Mouse (Mus musculus): Measurements from ENCODE around the gene Ubald2. TPM values are rescaled to one million over a fixed set of nuclear protein-coding genes. Genes with fewer than 3 reads are reported as not detected.

Gene Ubald2
- 36.1 and 40.5 TPM in 2 replicates for polyA plus RNA-seq (2016; fragmentation: Nextera tagmentation; extraction: Ambion mirVana)

- Histone ChIP-seq H3K27me3 (ENCODE audit: insufficient read depth, poor library complexity, severe bottlenecking) (no peaks in the 10 kb centered on the region), H3K4me1 (peaks cover 54% of the 10 kb centered on the region), H3K36me3 (peaks cover 21% of the 10 kb centered on the region), H3K9me3 (no peaks in the 10 kb centered on the region), H3K4me3 (peak within 1 kb of the TSS; percentile 97), H3K27ac (peak within 1 kb of the TSS; percentile 98)
- peak; percentile 100 for DNase-seq (ENCODE audit: low spot score)
- WGBS = 4% methylated on average over 66 of the region's 66 CpGs
Measured at GRCm38 (mm10) chr11:116433356-116434286, at the start of gene Ubald2. TSS of gene Ubald2 (plus strand) at chr11:116434094.

GRCm38 (mm10) chr11:116384171-116384570 lies 49.7 kb upstream of the Ubald2 start:
- Histone ChIP-seq H3K4me3 (no peak overlapping the region), H3K36me3 (no peaks in the 10 kb centered on the region), H3K27me3 (ENCODE audit: insufficient read depth, poor library complexity, severe bottlenecking) (no peaks in the 10 kb centered on the region), H3K9me3 (no peaks in the 10 kb centered on the region), H3K4me1 (peaks cover 30% of the 10 kb centered on the region), H3K27ac (no peak overlapping the region)
- WGBS = 77% methylated on average over 11 of the region's 11 CpGs
- no peak for DNase-seq (ENCODE audit: low spot score)

- Histone ChIP-seq H3K4me1 (peaks cover 23% of the 10 kb centered on the region), H3K27me3 (ENCODE audit: insufficient read depth, poor library complexity, severe bottlenecking) (no peaks in the 10 kb centered on the region), H3K9me3 (no peaks in the 10 kb centered on the region), H3K4me3 (peak overlapping the region; percentile 53; the same call in 1 of the 2 replicates), H3K27ac (peak overlapping the region; percentile 89; the same call in 1 of the 2 replicates), H3K36me3 (no peaks in the 10 kb centered on the region)
- WGBS = 39% methylated on average over 5 of the region's 5 CpGs
- DNase-seq (ENCODE audit: low spot score) = no peak
Measured at GRCm38 (mm10) chr11:116385999-116386398, 47.9 kb upstream of the Ubald2 start.

- H3K4me1 ChIP-seq = peaks cover 23% of the 10 kb centered on the region
- 8% methylated on average over 16 of the region's 16 CpGs for WGBS
- peak overlapping the region; percentile 89 for H3K27ac ChIP-seq
- no peaks in the 10 kb centered on the region for H3K27me3 ChIP-seq (ENCODE audit: insufficient read depth, poor library complexity, severe bottlenecking)
- H3K9me3 ChIP-seq = no peaks in the 10 kb centered on the region
- DNase-seq (ENCODE audit: low spot score) = peak; percentile 77
- H3K4me3 ChIP-seq = peak overlapping the region; percentile 53
- H3K36me3 ChIP-seq = no peaks in the 10 kb centered on the region
Measured at GRCm38 (mm10) chr11:116387086-116388071, 46.5 kb upstream of the Ubald2 start.

GRCm38 (mm10) chr11:116388841-116389480 lies 44.9 kb upstream of the Ubald2 start:
- Histone ChIP-seq H3K4me1 (peaks cover 23% of the 10 kb centered on the region), H3K27ac (peak overlapping the region; percentile 72), H3K4me3 (0 out of 2 replicates have a peak overlapping the region, but pooled peaks have one; percentile 27), H3K9me3 (no peaks in the 10 kb centered on the region), H3K27me3 (ENCODE audit: insufficient read depth, poor library complexity, severe bottlenecking) (no peaks in the 10 kb centered on the region), H3K36me3 (no peaks in the 10 kb centered on the region)
- 67% methylated on average over 14 of the region's 14 CpGs for WGBS
- no peak for DNase-seq (ENCODE audit: low spot score)

GRCm38 (mm10) chr11:116394769-116395168 lies 39.1 kb upstream of the Ubald2 start:
- no peak overlapping the region for H3K4me3 ChIP-seq
- no peaks in the 10 kb centered on the region for H3K27me3 ChIP-seq (ENCODE audit: insufficient read depth, poor library complexity, severe bottlenecking)
- 84% methylated on average over 4 of the region's 4 CpGs for WGBS
- no peak for DNase-seq (ENCODE audit: low spot score)
- H3K36me3 ChIP-seq = peaks cover 8% of the 10 kb centered on the region; the same call in 1 of the 2 replicates
- peaks cover 7% of the 10 kb centered on the region for H3K4me1 ChIP-seq
- 0 out of 2 replicates have a peak overlapping the region, but pooled peaks have one; percentile 9 for H3K27ac ChIP-seq
- no peaks in the 10 kb centered on the region for H3K9me3 ChIP-seq

- no peaks in the 10 kb centered on the region for H3K27me3 ChIP-seq (ENCODE audit: insufficient read depth, poor library complexity, severe bottlenecking)
- H3K27ac ChIP-seq = no peak overlapping the region
- no peak for DNase-seq (ENCODE audit: low spot score)
- no peaks in the 10 kb centered on the region for H3K9me3 ChIP-seq
- peaks cover 13% of the 10 kb centered on the region for H3K4me1 ChIP-seq
- WGBS = 89% methylated on average over 11 of the region's 11 CpGs
- H3K4me3 ChIP-seq = no peak overlapping the region
- peaks cover 8% of the 10 kb centered on the region; the same call in 1 of the 2 replicates for H3K36me3 ChIP-seq
Measured at GRCm38 (mm10) chr11:116396276-116396933, 37.5 kb upstream of the Ubald2 start.

GRCm38 (mm10) chr11:116396934-116397330 lies 37.0 kb upstream of the Ubald2 start:
- DNase-seq (ENCODE audit: low spot score) = no peak
- H3K4me3 ChIP-seq = no peak overlapping the region
- H3K4me1 ChIP-seq = peaks cover 13% of the 10 kb centered on the region
- no peak overlapping the region for H3K27ac ChIP-seq
- H3K27me3 ChIP-seq (ENCODE audit: insufficient read depth, poor library complexity, severe bottlenecking) = no peaks in the 10 kb centered on the region
- H3K36me3 ChIP-seq = peaks cover 8% of the 10 kb centered on the region; the same call in 1 of the 2 replicates
- no peaks in the 10 kb centered on the region for H3K9me3 ChIP-seq
- WGBS = 92% methylated on average over 3 of the region's 3 CpGs

GRCm38 (mm10) chr11:116397517-116398347 lies 36.2 kb upstream of the Ubald2 start:
- no peaks in the 10 kb centered on the region for H3K9me3 ChIP-seq
- WGBS = 63% methylated on average over 8 of the region's 8 CpGs

GRCm38 (mm10) chr11:116398348-116398677 lies 35.6 kb upstream of the Ubald2 start:
- Histone ChIP-seq H3K9me3 (no peaks in the 10 kb centered on the region), H3K4me3 (no peak overlapping the region), H3K36me3 (peaks cover 12% of the 10 kb centered on the region), H3K27ac (no peak overlapping the region), H3K27me3 (ENCODE audit: insufficient read depth, poor library complexity, severe bottlenecking) (no peaks in the 10 kb centered on the region), H3K4me1 (peaks cover 13% of the 10 kb centered on the region)
- no peak for DNase-seq (ENCODE audit: low spot score)
- 86% methylated on average over 11 of the region's 11 CpGs for WGBS

More at GRCm38 (mm10) chr11:116397517-116398347, 36.2 kb upstream of the Ubald2 start:
- no peaks in the 10 kb centered on the region for H3K27me3 ChIP-seq (ENCODE audit: insufficient read depth, poor library complexity, severe bottlenecking)
- DNase-seq (ENCODE audit: low spot score) = no peak
- H3K4me1 ChIP-seq = peaks cover 13% of the 10 kb centered on the region
- no peak overlapping the region for H3K27ac ChIP-seq
- H3K36me3 ChIP-seq = peaks cover 8% of the 10 kb centered on the region; the same call in 1 of the 2 replicates
- no peak overlapping the region for H3K4me3 ChIP-seq

- no peak for DNase-seq (ENCODE audit: low spot score)
- Histone ChIP-seq H3K4me1 (peaks cover 13% of the 10 kb centered on the region), H3K27ac (peak overlapping the region; percentile 45), H3K9me3 (no peaks in the 10 kb centered on the region), H3K4me3 (no peak overlapping the region), H3K36me3 (peaks cover 14% of the 10 kb centered on the region), H3K27me3 (ENCODE audit: insufficient read depth, poor library complexity, severe bottlenecking) (no peaks in the 10 kb centered on the region)
- 11% methylated on average over 4 of the region's 4 CpGs for WGBS
Measured at GRCm38 (mm10) chr11:116400560-116400959, 33.3 kb upstream of the Ubald2 start.
